Mouse (Mus musculus) forebrain, embryonic 15.5 days (tissue): ENCODE results near the gene Slc45a3. TPM values are rescaled to one million over a fixed set of nuclear protein-coding genes. Genes with fewer than 3 reads are reported as not detected.
A peak's percentile ranks its signal among the peaks of the same experiment; 100 is the strongest.

ENCODE experiments used
- ATAC-seq: fragments of 200-750 bp; cut with Nextera tagmentation; replicated peaks from 2 replicates; pipeline ENCODE4 v1.8.0; 2017; ENCODE audit warnings: mild to moderate bottlenecking, moderate TSS enrichment, moderate library complexity
- H3K27ac ChIP-seq: fragments of 300-500 bp; sonication (generic); replicated peaks from 2 replicates; pipeline ENCODE4 v1.5.1; 2015; ENCODE audit warnings: mild to moderate bottlenecking, inconsistent platforms
- H3K27me3 ChIP-seq: fragments of 300-500 bp; sonication (generic); 2 replicates; pipeline ENCODE4 v1.6.1; 2015; ENCODE audit warnings: inconsistent platforms
- H3K36me3 ChIP-seq: fragments of 300-500 bp; sonication (generic); 2 replicates; pipeline ENCODE4 v1.6.1; 2015; ENCODE audit warnings: mild to moderate bottlenecking, inconsistent platforms
- H3K4me1 ChIP-seq: fragments of 300-500 bp; sonication (generic); 2 replicates; pipeline ENCODE4 v1.6.1; 2015; ENCODE audit warnings: inconsistent platforms
- H3K4me2 ChIP-seq: fragments of 300-500 bp; sonication (generic); replicated peaks from 2 replicates; pipeline ENCODE4 v1.6.1; 2015; ENCODE audit warnings: mild to moderate bottlenecking, inconsistent platforms
- H3K4me3 ChIP-seq: fragments of 300-500 bp; sonication (generic); 2 replicates; pipeline ENCODE4 v1.5.1; 2015; ENCODE audit warnings: mild to moderate bottlenecking, inconsistent platforms
- H3K9ac ChIP-seq: fragments of 300-500 bp; sonication (generic); replicated peaks from 2 replicates; pipeline ENCODE4 v1.6.1; 2015; ENCODE audit warnings: mild to moderate bottlenecking, inconsistent platforms
- H3K9me3 ChIP-seq: fragments of 300-500 bp; sonication (generic); 2 replicates; pipeline ENCODE4 v1.6.1; 2016; ENCODE audit warnings: inconsistent platforms
- WGBS: fragments of 180-500 bp; shearing (Covaris S2); methylation state at CpG from one replicate; pipeline ENCODE4 v1.1.7; 2015; ENCODE audit warnings: mixed read lengths; 5-methylcytosine and 5-hydroxymethylcytosine counted together
- polyA plus RNA-seq: library from polyadenylated mRNA; unstranded; fragments of >200 nt; fragmentation: Nextera tagmentation; extraction: Ambion mirVana; gene quantifications from 2 replicates; pipeline ENCODE4 v1.2.1, GENCODE M21; 2015

The Slc45a3 gene
- polyA plus RNA-seq, 1 experiment from 2014 or later: 1.8 TPM

DNA sequence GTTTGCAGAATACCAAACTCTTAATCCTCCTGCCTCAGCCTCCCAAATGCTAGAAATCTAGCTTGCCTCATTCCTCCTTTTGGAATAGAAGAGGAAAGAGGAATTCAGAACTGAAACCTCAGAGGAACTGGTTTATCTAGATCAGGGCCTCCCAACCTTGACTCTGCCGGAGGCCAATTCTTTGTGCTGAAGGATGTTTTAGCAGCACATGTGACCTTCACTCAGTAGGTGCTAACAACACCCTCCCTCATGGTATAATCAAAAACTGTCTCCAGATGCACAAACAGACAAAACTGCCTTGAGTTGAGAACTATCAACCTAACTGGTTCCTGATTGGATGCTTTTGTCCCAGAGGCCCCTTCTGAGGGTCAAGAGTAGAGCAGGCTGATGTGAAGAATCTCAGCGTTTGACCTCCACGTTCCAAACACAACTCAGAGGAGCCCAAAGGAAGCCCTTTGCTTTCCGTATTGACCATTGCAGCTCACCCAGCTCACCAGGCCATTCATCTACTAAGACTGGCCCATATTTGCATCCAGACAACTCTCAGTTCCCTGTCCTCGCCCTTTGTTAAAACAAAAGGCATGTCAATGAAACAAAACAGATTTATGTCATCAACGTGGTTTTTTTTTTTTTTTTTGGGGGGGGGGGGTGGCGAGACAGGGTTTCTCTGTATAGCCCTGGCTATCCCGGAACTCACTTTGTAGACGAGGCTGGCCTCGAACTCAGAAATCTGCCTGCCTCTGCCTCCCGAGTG is 16.1 kb upstream of the Slc45a3 start:
- ATAC-seq: no peak
- 85% methylated on average over 11 of the region's 11 CpGs for WGBS
- H3K27ac ChIP-seq: no peak overlapping the region

GRCm38 (mm10) chr1:131947997-131948525 is 14.7 kb upstream of the Slc45a3 start:
- Histone ChIP-seq H3K4me2 (no peak overlapping the region), H3K27ac (no peak overlapping the region), H3K4me3 (no peak overlapping the region), H3K27me3 (no peaks in the 10 kb centered on the region), H3K36me3 (no peaks in the 10 kb centered on the region), H3K9ac (no peak overlapping the region), H3K4me1 (no peaks in the 10 kb centered on the region), H3K9me3 (no peaks in the 10 kb centered on the region)
- 40% methylated on average over 1 of the region's 1 CpGs for WGBS
- no peak for ATAC-seq

More for the DNA sequence above, 16.1 kb upstream of the Slc45a3 start:
- H3K4me1 ChIP-seq: no peaks in the 10 kb centered on the region
- H3K4me3 ChIP-seq: no peak overlapping the region
- no peaks in the 10 kb centered on the region for H3K27me3 ChIP-seq
- no peaks in the 10 kb centered on the region for H3K36me3 ChIP-seq
- H3K9ac ChIP-seq: no peak overlapping the region
- no peaks in the 10 kb centered on the region for H3K9me3 ChIP-seq
- H3K4me2 ChIP-seq: no peak overlapping the region

DNA sequence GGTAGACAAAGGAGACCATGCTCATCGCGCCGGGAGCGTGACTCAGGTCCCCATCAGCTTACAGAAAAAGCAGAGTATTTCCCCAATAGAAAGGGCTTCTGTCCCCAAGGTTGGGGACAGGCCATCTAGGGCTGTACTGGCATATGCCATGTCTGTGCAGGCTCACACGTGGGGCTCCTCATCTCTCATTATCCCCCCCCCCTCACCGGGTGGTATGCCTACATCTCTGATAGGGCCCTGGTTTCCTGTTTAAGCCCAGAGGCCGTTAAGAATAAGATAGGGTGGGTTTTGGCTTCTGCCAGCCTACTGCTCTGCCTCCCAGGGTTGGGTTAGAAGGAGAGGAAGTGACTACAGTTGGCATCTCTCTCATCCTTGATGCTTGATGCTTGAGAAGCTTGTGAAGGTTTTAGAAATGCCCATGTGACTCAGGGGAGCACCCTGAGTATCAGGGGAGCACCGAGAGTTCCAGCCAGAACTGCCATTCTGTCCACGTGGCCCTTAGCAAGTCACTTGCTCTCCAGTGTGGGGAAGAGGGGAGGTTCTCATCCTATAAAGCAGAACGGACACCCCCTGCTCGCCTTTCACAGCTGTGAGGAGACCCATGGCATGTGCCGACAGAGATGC is 8.4 kb upstream of the Slc45a3 start:
- Histone ChIP-seq H3K4me1 (no peaks in the 10 kb centered on the region), H3K36me3 (no peaks in the 10 kb centered on the region), H3K27me3 (no peaks in the 10 kb centered on the region), H3K4me2 (no peak overlapping the region), H3K9ac (no peak overlapping the region), H3K9me3 (no peaks in the 10 kb centered on the region), H3K4me3 (no peak overlapping the region), H3K27ac (no peak overlapping the region)
- 84% methylated on average over 12 of the region's 12 CpGs for WGBS
- no peak for ATAC-seq

- Histone ChIP-seq H3K36me3 (no peaks in the 10 kb centered on the region), H3K4me1 (no peaks in the 10 kb centered on the region), H3K9me3 (no peaks in the 10 kb centered on the region), H3K9ac (no peak overlapping the region), H3K27ac (no peak overlapping the region), H3K27me3 (no peaks in the 10 kb centered on the region), H3K4me3 (no peak overlapping the region), H3K4me2 (no peak overlapping the region)
- WGBS: 65% methylated on average over 3 of the region's 3 CpGs
- no peak for ATAC-seq
Measured at GRCm38 (mm10) chr1:131955131-131955757, 7.5 kb upstream of the Slc45a3 start.

DNA sequence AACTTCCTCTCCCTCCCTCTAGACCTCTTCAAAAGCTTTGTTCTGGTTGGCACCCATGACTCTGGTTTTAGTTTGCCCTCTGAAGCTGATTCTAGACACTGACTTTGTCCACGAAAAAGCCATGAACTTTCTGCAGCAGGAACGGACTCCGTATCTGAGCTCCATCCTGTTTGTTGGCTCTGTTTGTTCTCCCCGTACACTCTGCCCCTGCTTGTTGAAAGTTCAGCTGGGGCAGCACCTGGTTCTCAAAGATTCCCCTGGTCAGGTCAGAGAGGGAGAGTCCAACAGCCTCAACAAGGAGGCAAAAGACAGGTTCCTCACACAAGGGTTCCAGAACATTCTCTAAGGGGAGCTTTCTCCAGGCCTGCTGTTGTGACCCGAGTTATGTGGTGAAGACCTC is 5.4 kb upstream of the Slc45a3 start:
- H3K27ac ChIP-seq: no peak overlapping the region
- H3K4me2 ChIP-seq: no peak overlapping the region
- peaks cover under 1% of the 10 kb centered on the region; the same call in 1 of the 2 replicates for H3K4me1 ChIP-seq
- H3K9ac ChIP-seq: no peak overlapping the region
- H3K9me3 ChIP-seq: no peaks in the 10 kb centered on the region
- H3K36me3 ChIP-seq: no peaks in the 10 kb centered on the region
- WGBS: 87% methylated on average over 5 of the region's 5 CpGs
- H3K27me3 ChIP-seq: 0 out of 2 replicates have a peak, but pooled peaks cover 6% of the 10 kb centered on the region
- no peak for ATAC-seq
- H3K4me3 ChIP-seq: no peak overlapping the region

GRCm38 (mm10) chr1:131961004-131961403 is 1.8 kb upstream of the Slc45a3 start:
- Histone ChIP-seq H3K9ac (no peak overlapping the region), H3K4me1 (peaks cover 13% of the 10 kb centered on the region), H3K9me3 (no peaks in the 10 kb centered on the region), H3K27me3 (peaks cover 19% of the 10 kb centered on the region; the same call in 1 of the 2 replicates), H3K4me2 (no peak overlapping the region), H3K4me3 (no peak overlapping the region), H3K27ac (no peak overlapping the region), H3K36me3 (no peaks in the 10 kb centered on the region)
- 50% methylated on average over 2 of the region's 2 CpGs for WGBS
- ATAC-seq: no peak

GRCm38 (mm10) chr1:131963085-131963951 is 551 bp downstream of the Slc45a3 start:
- ATAC-seq: peak; percentile 84
- H3K9me3 ChIP-seq: no peaks in the 10 kb centered on the region
- peak overlapping the region; percentile 64 for H3K9ac ChIP-seq
- no peak overlapping the region for H3K27ac ChIP-seq
- H3K4me3 ChIP-seq: peak overlapping the region; percentile 90
- WGBS: under 1% methylated on average over 71 of the region's 76 CpGs
- H3K36me3 ChIP-seq: no peaks in the 10 kb centered on the region
- peak overlapping the region; percentile 95 for H3K4me2 ChIP-seq
- peaks cover 13% of the 10 kb centered on the region for H3K4me1 ChIP-seq
- H3K27me3 ChIP-seq: peaks cover 19% of the 10 kb centered on the region; the same call in 1 of the 2 replicates

- 32% methylated on average over 5 of the region's 5 CpGs for WGBS
- H3K9ac ChIP-seq: no peak overlapping the region
- H3K4me2 ChIP-seq: peak overlapping the region; percentile 95
Measured at GRCm38 (mm10) chr1:131964100-131964499, 1.3 kb downstream of the Slc45a3 start.

DNA sequence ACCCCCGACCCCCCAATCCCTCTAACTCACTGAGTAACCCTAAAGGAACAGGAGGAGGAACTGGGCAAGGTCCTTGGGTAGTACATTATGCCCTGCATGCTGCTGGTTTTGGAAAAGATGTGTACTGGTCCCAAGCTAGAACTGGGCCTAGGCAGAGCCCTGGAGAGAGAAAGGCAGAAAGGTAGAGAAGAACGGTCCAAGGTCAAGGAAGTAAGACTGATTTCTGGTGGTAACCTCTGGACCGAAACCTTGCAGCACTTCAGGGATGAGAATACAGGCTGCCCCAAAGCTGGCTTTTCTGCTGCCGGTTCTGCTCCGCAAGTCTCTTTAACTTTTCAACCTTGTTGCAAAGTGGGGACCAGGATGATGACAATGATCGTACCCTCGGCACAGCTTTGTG is 1.8 kb downstream of the Slc45a3 start:
- Histone ChIP-seq H3K4me1 (peaks cover 13% of the 10 kb centered on the region), H3K4me3 (no peak overlapping the region), H3K4me2 (no peak overlapping the region), H3K27me3 (peaks cover 19% of the 10 kb centered on the region; the same call in 1 of the 2 replicates), H3K27ac (no peak overlapping the region), H3K9ac (no peak overlapping the region), H3K36me3 (no peaks in the 10 kb centered on the region), H3K9me3 (no peaks in the 10 kb centered on the region)
- no peak for ATAC-seq
- 73% methylated on average over 7 of the region's 7 CpGs for WGBS

More at GRCm38 (mm10) chr1:131964100-131964499, 1.3 kb downstream of the Slc45a3 start:
- peaks cover 13% of the 10 kb centered on the region for H3K4me1 ChIP-seq
- H3K27ac ChIP-seq: no peak overlapping the region
- H3K36me3 ChIP-seq: no peaks in the 10 kb centered on the region
- peak overlapping the region; percentile 90; the same call in 1 of the 2 replicates for H3K4me3 ChIP-seq
- H3K27me3 ChIP-seq: peaks cover 19% of the 10 kb centered on the region; the same call in 1 of the 2 replicates
- no peak for ATAC-seq
- H3K9me3 ChIP-seq: no peaks in the 10 kb centered on the region

DNA sequence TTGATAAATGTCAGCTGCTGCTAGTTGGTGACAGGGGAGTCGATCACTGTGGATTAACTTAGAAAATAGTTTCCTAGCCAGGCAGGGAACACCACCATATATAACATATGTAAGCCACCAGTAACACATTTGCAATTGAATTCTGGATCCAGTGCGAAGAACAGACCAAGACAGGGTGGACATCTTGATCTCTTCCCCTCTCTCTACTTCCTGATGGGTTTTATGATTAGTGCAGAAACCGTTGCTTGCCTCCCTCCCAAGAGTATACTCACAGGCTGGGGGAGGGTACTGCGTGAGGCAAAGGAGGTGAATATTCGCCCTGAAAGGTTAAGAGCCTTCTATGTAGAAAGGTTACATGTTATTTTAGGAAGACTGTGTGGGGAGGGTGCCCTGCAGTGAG is 3.1 kb downstream of the Slc45a3 start:
- no peak overlapping the region for H3K9ac ChIP-seq
- no peak overlapping the region for H3K4me3 ChIP-seq
- WGBS: 46% methylated on average over 5 of the region's 5 CpGs
- H3K9me3 ChIP-seq: no peaks in the 10 kb centered on the region
- no peaks in the 10 kb centered on the region for H3K36me3 ChIP-seq
- peaks cover 17% of the 10 kb centered on the region for H3K4me1 ChIP-seq
- no peak overlapping the region for H3K27ac ChIP-seq
- peaks cover 19% of the 10 kb centered on the region; the same call in 1 of the 2 replicates for H3K27me3 ChIP-seq
- ATAC-seq: no peak
- no peak overlapping the region for H3K4me2 ChIP-seq

DNA sequence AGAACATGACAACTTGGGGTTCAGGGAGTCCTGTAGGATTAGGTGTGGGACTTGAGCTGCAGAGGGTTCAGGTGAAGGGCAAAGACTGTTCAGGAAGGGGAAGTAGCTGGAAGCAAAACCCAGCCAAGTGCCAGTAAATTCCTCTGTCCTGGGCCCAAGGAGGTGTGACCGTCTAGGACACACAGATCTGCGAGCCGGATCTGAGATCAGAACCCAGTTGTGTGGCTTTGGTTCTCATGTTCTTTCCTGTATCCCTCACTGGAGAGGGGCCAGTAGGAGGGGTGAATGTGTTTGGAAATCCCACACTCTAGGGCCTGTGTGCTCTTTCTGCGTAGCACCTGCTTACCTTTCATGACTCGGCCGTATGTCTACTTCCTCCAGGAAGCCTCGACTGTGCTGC is 4.6 kb downstream of the Slc45a3 start:
- 75% methylated on average over 7 of the region's 7 CpGs for WGBS
- H3K9ac ChIP-seq: no peak overlapping the region
- ATAC-seq: no peak
- H3K27ac ChIP-seq: no peak overlapping the region
- peaks cover 30% of the 10 kb centered on the region for H3K4me1 ChIP-seq
- H3K36me3 ChIP-seq: no peaks in the 10 kb centered on the region
- H3K4me3 ChIP-seq: no peak overlapping the region
- peaks cover 14% of the 10 kb centered on the region; the same call in 1 of the 2 replicates for H3K27me3 ChIP-seq
- no peak overlapping the region for H3K4me2 ChIP-seq
- H3K9me3 ChIP-seq: no peaks in the 10 kb centered on the region
